Mouse (Mus musculus) testis, adult 2 months (tissue): ENCODE data around the gene Mindy3. TPM values are rescaled to one million over a fixed set of nuclear protein-coding genes. Genes with fewer than 3 reads are reported as not detected.

Experiments
- H3K27ac ChIP-seq: fragments of 200-500 bp; 2 replicates; pipeline ENCODE4 v1.5.1; 2012; ENCODE audit warnings: low read depth, low read length; ENCODE audit not compliant: control insufficient read depth, insufficient read depth
- H3K27me3 ChIP-seq: fragments of 200-500 bp; 2 replicates; pipeline ENCODE4 v1.6.1; 2012; ENCODE audit warnings: mild to moderate bottlenecking, low read length, moderate library complexity; ENCODE audit not compliant: control insufficient read depth, insufficient read depth
- H3K36me3 ChIP-seq: fragments of 200-500 bp; 2 replicates; pipeline ENCODE4 v1.6.1; 2012; ENCODE audit warnings: mild to moderate bottlenecking, low read length; ENCODE audit not compliant: control insufficient read depth, insufficient read depth
- H3K4me1 ChIP-seq: fragments of 200-500 bp; 2 replicates; pipeline ENCODE4 v1.6.1; 2012; ENCODE audit warnings: low read length; ENCODE audit not compliant: control insufficient read depth, insufficient read depth
- H3K4me3 ChIP-seq: fragments of 200-500 bp; 2 replicates; pipeline ENCODE4 v1.5.1; 2012; ENCODE audit warnings: low read depth, mild to moderate bottlenecking, low read length, moderate library complexity, mixed read lengths; ENCODE audit not compliant: control insufficient read depth
- CTCF ChIP-seq: fragments of 200-500 bp; IDR thresholded peaks from 2 replicates; pipeline ENCODE4 v1.5.1; 2012; ENCODE audit warnings: low read depth, mild to moderate bottlenecking, inconsistent platforms, low read length, moderate library complexity; ENCODE audit not compliant: control insufficient read depth, insufficient read depth, insufficient replicate concordance
- POLR2A ChIP-seq: fragments of 200-500 bp; IDR thresholded peaks from 2 replicates; pipeline ENCODE4 v1.6.1; 2012; ENCODE audit warnings: low read depth, mild to moderate bottlenecking, inconsistent platforms, low read length, moderate library complexity; ENCODE audit not compliant: control insufficient read depth
- polyA plus RNA-seq: library from polyadenylated mRNA; depleted of rRNA; stranded (reverse); fragments of >200 nt; gene quantifications from 2 replicates; pipeline ENCODE4 v1.2.3, GENCODE M21; 2012

The Mindy3 gene
- polyA plus RNA-seq, 1 experiment = 29.0 TPM

- Histone ChIP-seq H3K27me3 (no peaks in the 10 kb centered on the region), H3K4me1 (peaks cover 11% of the 10 kb centered on the region), H3K36me3 (no peaks in the 10 kb centered on the region), H3K27ac (no peak overlapping the region), H3K4me3 (no peak overlapping the region)
- TF ChIP-seq CTCF (no peak), POLR2A (no peak)
Observed at GRCm38 (mm10) chr2:12327691-12328354, 91.4 kb downstream of the Mindy3 start.

DNA sequence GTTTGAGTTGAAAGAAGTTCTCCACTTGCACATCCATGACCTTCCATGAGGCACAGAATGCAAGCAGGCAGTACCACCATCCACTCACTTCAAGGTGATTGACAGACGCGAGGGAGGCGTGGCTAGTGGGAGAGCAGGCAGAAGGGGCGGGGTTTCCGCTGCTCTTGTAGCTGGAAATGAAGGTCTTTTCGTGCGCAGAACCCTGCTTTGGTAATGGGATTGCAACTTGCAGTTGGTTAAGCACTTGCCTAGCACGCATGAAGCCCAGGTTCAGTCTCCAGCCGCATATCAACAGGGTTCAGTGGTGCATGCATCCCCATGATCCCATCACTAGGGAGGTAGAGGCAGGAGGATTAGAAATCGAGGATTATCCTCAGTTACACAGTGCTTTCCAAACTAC is 92.1 kb downstream of the Mindy3 start:
- Histone ChIP-seq H3K4me3 (peak overlapping the region; percentile 52), H3K4me1 (peaks cover 11% of the 10 kb centered on the region), H3K27me3 (no peaks in the 10 kb centered on the region), H3K36me3 (no peaks in the 10 kb centered on the region), H3K27ac (no peak overlapping the region)
- TF ChIP-seq POLR2A (no peak), CTCF (no peak)

- 0 out of 2 replicates have a peak overlapping the region, but pooled peaks have one; percentile 36 for H3K27ac ChIP-seq
- TF ChIP-seq POLR2A (no peak), CTCF (no peak)
- no peaks in the 10 kb centered on the region for H3K36me3 ChIP-seq
- H3K4me3 ChIP-seq = no peak overlapping the region
- no peaks in the 10 kb centered on the region for H3K27me3 ChIP-seq
- H3K4me1 ChIP-seq = peaks cover 11% of the 10 kb centered on the region
Observed at GRCm38 (mm10) chr2:12325868-12326267, 93.4 kb downstream of the Mindy3 start.

DNA sequence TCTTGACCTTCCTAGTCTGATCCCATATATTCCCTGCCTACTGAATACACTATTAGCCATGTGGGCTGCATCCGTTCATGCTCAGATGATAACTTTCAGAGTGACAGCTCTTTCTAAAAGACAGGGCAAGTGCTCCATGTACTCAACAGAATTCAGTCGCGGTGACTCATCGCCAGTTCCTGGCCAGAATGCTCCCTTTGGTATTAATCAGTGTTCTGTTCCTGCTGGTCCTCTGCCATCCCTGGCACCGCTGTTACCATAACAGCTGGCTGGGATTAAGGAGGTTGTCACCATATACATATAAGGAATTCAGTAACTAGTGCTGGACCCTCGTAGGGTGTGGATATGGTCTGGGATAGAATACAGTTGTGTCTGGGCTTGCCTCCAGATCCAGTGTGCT is 93.9 kb downstream of the Mindy3 start:
- Histone ChIP-seq H3K27me3 (no peaks in the 10 kb centered on the region), H3K36me3 (no peaks in the 10 kb centered on the region), H3K27ac (0 out of 2 replicates have a peak overlapping the region, but pooled peaks have one; percentile 36), H3K4me1 (peaks cover 11% of the 10 kb centered on the region), H3K4me3 (no peak overlapping the region)
- TF ChIP-seq POLR2A = no peak
- TF ChIP-seq CTCF = no peak

- TF ChIP-seq POLR2A = no peak
- no peak for TF ChIP-seq CTCF
- Histone ChIP-seq H3K27me3 (no peaks in the 10 kb centered on the region), H3K36me3 (no peaks in the 10 kb centered on the region)
Observed at GRCm38 (mm10) chr2:12320914-12321313, 98.4 kb downstream of the Mindy3 start.

DNA sequence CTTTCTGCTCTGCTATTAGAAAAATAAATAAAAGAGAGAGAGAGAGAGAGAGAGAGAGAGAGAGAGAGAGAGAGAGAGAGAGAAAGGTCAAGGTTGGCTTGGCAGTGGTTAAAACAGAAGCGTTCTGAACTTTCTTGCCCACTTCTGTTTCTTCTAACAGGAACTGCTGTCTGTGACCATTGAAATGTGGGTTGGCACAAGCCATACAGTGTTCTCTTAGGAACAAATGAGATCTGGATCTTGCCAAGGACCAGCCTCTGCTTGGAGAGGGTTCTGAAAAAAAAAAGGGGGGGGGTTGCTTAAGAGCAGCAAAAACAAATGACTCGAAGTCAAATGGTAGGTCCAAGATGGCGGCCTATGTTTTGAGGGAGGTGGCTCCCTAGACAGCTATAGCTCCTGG is 100.6 kb downstream of the Mindy3 start:
- no peaks in the 10 kb centered on the region for H3K27me3 ChIP-seq
- no peak overlapping the region for H3K4me3 ChIP-seq
- TF ChIP-seq CTCF (no peak), POLR2A (no peak)
- H3K4me1 ChIP-seq = no peaks in the 10 kb centered on the region
- H3K36me3 ChIP-seq = no peaks in the 10 kb centered on the region
- no peak overlapping the region for H3K27ac ChIP-seq

More at GRCm38 (mm10) chr2:12320914-12321313, 98.4 kb downstream of the Mindy3 start:
- no peak overlapping the region for H3K4me3 ChIP-seq
- no peak overlapping the region for H3K27ac ChIP-seq
- no peaks in the 10 kb centered on the region for H3K4me1 ChIP-seq

- no peak for TF ChIP-seq CTCF
- TF ChIP-seq POLR2A = no peak
- no peak overlapping the region for H3K27ac ChIP-seq
- H3K36me3 ChIP-seq = no peaks in the 10 kb centered on the region
- H3K4me3 ChIP-seq = no peak overlapping the region
- H3K4me1 ChIP-seq = no peaks in the 10 kb centered on the region
- no peaks in the 10 kb centered on the region for H3K27me3 ChIP-seq
Observed at GRCm38 (mm10) chr2:12318036-12318435, 101.2 kb downstream of the Mindy3 start.

GRCm38 (mm10) chr2:12317343-12317742 is 101.9 kb downstream of the Mindy3 start:
- H3K4me1 ChIP-seq = no peaks in the 10 kb centered on the region
- no peak overlapping the region for H3K27ac ChIP-seq
- H3K36me3 ChIP-seq = no peaks in the 10 kb centered on the region
- TF ChIP-seq CTCF (no peak), POLR2A (no peak)
- H3K4me3 ChIP-seq = no peak overlapping the region
- no peaks in the 10 kb centered on the region for H3K27me3 ChIP-seq
